Mouse (Mus musculus) layer of hippocampus, adult 11-12 months (tissue): ENCODE measurements around the gene Bcl11a.

Source experiments
- DNase-seq: peaks from one replicate; pipeline ENCODE4 v3.0.0; 2022; ENCODE audit warnings: low spot score

Bcl11a gene

DNA sequence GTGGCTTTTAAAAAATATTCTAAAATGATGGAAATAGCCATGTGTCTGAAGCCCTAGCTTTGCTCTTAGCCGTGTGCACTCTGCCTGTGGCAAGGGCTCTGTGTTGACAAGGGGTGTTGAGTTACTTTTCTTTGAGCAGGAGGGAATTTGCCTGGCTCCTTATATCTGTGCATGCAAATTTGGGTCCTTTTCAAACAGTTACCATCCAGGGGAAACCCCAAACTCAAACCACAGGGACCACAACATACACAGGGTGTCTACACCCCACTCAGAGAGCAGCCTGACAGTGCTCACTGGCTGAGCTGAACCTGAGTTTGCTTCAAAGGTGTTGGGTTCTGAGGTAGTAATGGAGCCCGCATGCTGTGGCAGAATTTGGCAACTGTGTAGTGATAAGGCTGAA, 54.0 kb downstream of the Bcl11a start:
- DNase-seq, result no peak

DNA sequence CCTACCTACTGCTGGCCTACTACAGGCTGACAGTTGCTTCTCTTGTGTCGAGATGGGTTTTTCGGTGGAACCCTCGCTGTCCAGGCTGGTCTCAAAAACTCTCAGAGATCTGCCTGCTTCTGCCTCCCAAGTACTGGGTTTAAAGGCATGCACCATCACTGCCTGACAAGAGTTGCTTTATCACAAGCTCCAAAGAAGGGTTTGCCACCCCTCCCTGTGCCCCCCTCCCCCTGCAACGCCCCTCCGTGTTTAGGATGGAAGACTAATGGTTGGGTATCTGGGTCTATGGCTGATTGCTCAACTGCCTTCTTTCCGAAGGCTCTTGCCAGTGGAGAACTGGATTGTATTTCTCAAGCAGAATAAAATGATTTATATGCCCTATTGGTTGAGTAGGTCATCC, 54.5 kb downstream of the Bcl11a start:
- no peak for DNase-seq

DNA sequence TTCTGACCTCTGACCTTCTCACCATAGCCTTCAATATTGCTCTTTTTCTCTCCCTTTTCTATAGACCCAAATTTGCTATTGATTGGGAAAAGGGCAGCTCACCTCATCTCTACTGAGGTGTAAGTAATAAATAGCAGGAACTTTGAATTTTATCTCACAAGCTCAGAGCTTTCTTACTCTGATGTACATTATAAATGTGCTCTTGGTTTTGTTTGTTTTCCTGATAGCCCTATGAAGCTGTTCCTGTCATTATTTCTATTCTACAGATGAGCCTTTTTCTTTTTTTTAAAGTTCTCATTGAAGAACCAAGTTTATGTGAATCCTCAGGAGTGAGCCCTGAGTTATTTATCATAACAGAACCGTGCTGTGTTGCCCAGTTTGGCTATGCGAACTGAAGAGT, 55.0 kb downstream of the Bcl11a start:
- no peak for DNase-seq

GRCm38 (mm10) chr11:24133484-24133883, 55.6 kb downstream of the Bcl11a start:
- DNase-seq, result no peak

DNA sequence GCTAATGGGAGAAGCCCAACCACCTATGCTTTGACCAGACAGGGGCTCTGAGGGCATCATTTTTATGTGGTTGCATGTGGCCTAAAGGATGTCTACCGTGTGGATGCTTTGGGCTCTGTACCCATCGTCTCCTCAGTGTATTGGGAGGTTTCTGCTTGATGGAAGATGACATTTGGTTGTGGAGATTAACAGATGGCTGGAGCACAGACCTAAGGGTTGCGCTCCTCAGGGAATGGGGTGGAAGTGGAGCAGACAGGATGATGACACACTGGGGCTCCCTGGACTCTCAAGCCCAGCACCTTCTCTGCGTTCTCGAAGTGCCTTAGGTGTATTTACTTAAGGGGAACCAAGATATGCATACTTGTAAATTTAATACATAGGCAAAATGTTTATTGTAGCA, 56.1 kb downstream of the Bcl11a start:
- no peak for DNase-seq

DNA sequence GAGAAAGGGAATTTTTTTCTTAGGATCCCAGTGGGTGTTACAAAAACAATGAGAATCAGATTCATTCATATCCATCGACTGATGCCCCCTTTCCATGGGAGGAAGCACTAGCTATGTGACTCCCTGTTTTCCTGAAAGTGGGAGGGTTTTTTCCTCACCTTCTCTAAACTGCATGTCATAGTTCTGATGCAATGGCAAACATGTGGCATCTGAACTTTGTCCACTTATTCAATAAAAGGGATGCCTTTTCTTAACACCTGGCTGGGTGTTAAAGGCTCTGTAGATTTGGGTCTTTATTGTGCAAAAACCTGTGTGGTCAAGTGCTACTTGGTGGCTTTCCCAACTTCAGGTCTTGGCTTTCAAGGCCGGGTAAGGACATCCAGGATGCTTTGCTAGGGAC, 57.4 kb downstream of the Bcl11a start:
- DNase-seq, result no peak

- DNase-seq, result no peak
Measured at GRCm38 (mm10) chr11:24136084-24136785, 58.4 kb downstream of the Bcl11a start.

GRCm38 (mm10) chr11:24137891-24138290, 60.0 kb downstream of the Bcl11a start:
- no peak for DNase-seq

DNA sequence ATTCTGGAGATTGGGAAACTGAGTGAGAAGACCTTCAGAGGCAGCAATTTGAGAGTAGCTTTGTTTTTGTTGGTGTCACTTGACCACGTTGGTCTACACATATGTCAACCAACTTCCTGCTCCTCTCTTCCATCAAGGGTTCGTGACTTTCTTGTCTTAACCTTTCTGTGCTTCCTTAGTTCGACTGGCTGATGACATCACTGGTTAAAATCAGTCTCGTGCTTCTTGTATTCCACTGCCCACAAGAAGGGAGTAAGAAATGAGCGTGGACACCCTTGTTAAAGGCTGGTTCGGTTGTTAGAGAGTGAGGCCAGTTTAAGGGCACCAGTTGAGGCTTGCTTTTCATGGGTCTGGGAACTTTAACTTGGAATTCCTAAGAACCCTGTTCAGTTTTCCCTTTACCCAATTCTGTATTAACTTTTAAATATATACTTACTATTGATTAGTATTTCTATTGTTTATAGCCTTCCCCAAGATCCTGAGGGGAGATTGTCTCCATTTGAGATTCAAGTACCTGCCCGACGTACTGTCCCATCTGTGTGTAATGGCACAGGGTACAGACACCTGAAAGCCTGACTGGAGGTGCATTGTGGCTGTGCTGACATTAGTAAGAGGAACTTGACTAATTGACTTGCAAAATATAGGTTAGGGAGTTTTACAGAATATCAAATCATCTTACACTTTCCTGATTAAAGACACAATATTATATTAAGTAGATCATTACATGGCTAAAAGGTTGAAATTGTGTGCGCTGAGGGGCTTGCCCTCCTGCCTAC, 60.9 kb downstream of the Bcl11a start:
- no peak for DNase-seq

DNA sequence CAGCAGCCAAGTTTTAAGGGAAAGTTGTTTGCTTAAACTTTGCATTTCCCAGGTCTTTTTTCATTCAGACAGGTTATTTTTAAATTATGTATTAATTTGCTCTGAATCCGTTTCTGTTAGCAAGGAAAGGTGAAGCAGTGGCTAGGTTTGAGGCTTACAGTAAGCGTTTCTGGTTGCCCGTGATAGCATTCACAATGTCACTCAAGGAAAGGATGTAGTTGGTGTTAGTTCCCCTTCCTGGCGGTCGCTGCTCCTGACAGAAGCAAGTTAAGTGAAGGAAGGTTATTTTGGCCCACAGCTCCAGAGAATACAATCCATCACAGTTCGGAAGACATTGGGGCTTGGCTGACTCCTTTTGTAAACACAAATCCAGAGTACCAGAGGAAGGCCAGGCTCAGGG, 61.6 kb downstream of the Bcl11a start:
- no peak for DNase-seq

DNA sequence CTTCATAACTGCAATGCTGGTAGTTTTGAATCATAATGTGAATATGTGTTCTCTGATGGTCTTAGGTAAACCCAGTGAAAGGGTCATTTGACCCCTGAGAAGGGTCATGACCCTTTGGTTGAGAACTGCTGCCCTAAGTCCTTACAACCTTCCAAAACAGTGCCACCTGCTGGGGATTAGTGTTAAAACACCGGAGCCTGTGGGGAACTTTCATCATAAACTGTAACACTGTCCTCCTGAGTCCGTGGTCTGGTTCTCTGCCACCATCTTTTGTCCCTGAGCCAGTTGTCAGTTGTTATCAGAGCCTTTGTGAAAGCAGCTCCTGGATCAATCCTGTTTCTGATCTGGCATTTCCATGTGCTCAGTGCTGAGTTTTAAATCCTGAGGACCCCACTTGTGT, 62.1 kb downstream of the Bcl11a start:
- DNase-seq, result no peak

GRCm38 (mm10) chr11:24140948-24141347, 63.1 kb downstream of the Bcl11a start:
- DNase-seq, result no peak

DNA sequence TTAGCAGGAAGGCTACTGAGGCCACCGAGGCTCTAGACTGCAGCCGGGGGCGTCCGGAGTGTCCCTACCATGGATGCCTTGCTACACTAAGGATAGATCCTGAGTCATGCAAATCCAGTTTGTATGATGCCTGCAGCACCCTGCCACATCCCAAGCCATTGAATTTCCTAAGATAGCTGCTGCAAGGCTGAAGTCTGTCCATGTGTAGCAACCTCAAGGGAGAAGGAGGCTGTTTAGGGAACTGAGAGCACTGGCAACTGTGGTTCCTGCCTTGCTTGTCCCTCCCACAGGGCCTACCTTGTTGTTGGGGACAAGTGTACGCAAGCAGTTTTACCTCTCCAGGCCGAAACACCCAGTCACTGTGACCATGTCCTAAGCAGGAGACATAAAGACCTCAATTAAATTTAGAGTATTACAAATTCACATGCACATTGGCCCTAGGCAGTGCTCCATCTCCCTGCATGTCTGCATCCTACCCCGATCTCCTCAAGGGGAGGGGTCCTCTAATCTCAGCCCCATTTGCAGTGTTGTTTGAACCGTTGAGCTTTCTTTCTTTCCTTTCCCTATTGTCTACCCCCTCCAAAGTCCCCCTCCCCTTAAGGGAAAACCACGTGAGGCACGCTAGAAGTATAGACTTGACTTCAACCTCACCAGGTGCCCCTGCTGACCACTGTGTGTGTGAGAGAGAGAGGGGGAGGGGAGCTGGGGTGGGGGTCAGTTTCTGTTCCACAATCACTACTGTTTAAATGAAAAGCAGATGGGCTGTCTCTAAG, 63.8 kb downstream of the Bcl11a start:
- DNase-seq, result no peak

- DNase-seq, result no peak
Measured at GRCm38 (mm10) chr11:24142316-24142715, 64.5 kb downstream of the Bcl11a start.

DNA sequence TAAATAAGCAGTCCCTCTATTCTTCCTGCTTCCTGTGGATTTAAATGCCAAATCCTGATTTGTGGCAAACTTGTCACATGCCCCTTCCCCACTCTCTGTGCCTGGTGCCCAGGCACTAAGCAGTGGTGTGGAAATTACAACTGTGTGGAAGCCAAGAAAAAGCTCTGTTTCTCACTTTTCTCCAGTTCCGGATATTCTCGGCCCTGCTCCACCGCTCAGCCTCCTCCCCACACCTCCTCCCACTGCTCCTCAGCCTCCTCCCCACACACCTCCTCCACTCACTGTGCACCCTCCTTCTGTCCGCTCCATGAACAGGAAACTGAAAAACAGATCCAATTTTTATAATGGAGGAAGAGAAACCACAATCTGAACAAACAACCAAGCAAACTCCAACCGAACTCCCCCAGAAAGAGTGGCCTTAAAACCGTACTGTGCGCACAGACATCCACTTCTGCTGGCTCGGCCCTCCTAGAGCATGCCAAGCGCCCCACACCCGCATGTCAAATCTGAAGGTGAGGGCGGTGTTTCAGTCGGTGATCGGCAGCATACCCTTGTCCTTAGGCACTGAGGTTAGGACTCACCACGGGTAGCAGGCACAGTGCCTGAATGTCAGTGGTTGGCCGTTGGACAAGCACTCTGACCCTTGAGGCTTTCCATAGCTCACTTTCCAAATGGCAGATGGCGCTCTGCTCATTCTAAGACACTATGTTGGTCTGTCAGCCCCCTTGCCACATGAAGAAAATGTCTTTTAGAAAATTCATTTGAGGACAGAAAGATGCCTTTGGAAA, 66.5 kb downstream of the Bcl11a start:
- peak; percentile 68 for DNase-seq

DNA sequence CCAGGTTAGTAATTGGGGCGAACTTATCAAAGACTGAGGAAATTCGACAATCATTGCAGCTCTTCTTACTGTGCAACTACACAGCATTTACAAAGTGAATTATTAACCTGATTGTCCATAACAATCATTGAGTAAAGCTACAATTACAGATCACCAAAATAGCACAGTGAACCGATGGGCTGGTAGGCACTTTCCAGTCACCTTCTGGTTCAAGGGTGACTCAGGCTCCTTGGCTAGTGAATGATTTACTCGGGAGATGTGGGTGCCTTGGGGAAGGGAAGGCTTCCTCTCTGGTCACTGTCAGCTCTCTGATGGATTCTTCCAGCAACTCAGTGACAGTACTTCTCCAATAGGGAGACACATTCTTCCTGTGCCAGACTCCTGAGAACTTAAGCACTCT, 68.2 kb downstream of the Bcl11a start:
- DNase-seq, result no peak

GRCm38 (mm10) chr11:24146437-24146836, 68.6 kb downstream of the Bcl11a start:
- no peak for DNase-seq

DNA sequence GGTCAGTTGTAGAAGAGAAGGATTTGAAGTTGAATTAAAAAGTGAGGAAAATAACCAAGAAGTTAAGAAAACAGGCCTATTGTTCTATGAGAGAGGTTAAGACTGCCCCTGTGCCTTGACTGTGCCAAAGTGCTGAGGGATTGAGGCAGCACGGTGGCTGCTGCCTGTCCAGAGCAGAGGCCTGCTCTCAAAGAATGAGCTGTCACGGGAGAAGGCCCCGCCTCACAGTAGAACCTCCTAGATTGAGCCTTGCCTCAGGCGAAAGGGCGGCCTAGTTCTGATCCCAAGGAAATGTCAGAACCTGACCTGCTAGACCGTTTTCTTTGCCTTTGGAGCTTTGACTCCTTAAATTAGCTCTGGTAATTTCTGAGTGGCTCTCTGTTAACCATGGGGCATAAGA, 69.8 kb downstream of the Bcl11a start:
- DNase-seq, result no peak

GRCm38 (mm10) chr11:24148545-24148944, 70.7 kb downstream of the Bcl11a start:
- DNase-seq, result no peak

GRCm38 (mm10) chr11:24149462-24150220, 71.8 kb downstream of the Bcl11a start:
- DNase-seq, result no peak

DNA sequence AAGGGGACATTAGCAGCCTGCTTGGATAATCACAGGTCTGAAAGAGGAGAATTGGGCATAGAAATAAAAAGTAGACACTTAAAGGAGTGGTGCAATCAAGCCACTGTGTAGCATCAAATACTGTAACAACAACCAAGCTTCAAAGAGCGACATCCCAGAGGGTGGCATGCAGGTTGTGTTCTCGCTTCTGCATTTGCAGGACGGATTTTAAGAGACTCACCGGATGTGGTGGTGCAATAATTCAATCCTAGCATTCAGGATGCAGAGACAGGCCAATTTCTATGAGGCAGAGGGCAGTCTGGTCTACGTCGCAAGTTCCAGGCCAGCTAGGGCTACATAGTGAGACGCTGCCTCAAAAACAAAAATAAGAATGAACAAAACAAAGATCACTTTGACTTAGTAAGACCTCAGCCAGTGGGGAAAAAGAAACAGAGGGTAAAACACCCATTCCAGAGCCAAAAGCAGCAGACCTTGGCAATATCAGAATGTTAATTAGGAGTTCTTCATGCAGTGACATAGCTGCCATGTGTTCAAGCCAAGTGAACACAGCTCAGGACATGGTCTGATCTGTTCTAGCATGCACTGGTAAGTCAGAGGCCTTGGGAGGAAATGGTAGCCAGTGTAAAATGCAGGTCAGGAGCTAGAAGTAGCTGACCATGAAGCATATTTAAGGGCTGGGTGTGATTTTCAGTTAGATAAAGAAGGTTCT, 74.4 kb downstream of the Bcl11a start:
- no peak for DNase-seq
